Mouse (Mus musculus) megakaryocyte, embryonic 14.5 days (primary cell): ENCODE data around the gene Fastkd3. TPM values are rescaled to one million over a fixed set of nuclear protein-coding genes. Genes with fewer than 3 reads are reported as not detected.
A peak's percentile ranks its signal among the peaks of the same experiment; 100 is the strongest.

ENCODE experiments used
- H3K27me3 ChIP-seq: replicated peaks from 2 replicates; pipeline ENCODE3; 2012; ENCODE audit warnings: inconsistent platforms
- H3K36me3 ChIP-seq: replicated peaks from 2 replicates; pipeline ENCODE3; 2012; ENCODE audit warnings: low read length, inconsistent platforms, mixed read lengths
- H3K4me1 ChIP-seq: 2 replicates; pipeline ENCODE4 v1.6.1; 2012; ENCODE audit warnings: inconsistent platforms
- H3K4me3 ChIP-seq: replicated peaks from 2 replicates; pipeline ENCODE3; 2012; ENCODE audit warnings: moderate library complexity, mild to moderate bottlenecking, inconsistent platforms
- H3K9me3 ChIP-seq: 2 replicates; pipeline ENCODE4 v1.6.1; 2012; ENCODE audit warnings: inconsistent platforms
- FLI1 ChIP-seq: IDR thresholded peaks from 2 replicates; pipeline ENCODE4 v1.6.1; 2012; ENCODE audit warnings: low read length, inconsistent platforms, mixed read lengths
- GATA1 ChIP-seq: IDR thresholded peaks from 3 replicates; pipeline ENCODE4 v1.6.1; 2012; ENCODE audit warnings: mixed read lengths, low read length, inconsistent platforms, borderline replicate concordance
- polyA plus RNA-seq: library from polyadenylated mRNA; stranded (reverse); fragments of >175 nt; gene quantifications from 2 replicates; pipeline ENCODE4 v1.2.3, GENCODE M21; 2012; ENCODE audit warnings: low replicate concordance; ENCODE audit not compliant: insufficient read depth

Gene Fastkd3
- polyA plus RNA-seq, 1 experiment = 0.28 TPM

DNA sequence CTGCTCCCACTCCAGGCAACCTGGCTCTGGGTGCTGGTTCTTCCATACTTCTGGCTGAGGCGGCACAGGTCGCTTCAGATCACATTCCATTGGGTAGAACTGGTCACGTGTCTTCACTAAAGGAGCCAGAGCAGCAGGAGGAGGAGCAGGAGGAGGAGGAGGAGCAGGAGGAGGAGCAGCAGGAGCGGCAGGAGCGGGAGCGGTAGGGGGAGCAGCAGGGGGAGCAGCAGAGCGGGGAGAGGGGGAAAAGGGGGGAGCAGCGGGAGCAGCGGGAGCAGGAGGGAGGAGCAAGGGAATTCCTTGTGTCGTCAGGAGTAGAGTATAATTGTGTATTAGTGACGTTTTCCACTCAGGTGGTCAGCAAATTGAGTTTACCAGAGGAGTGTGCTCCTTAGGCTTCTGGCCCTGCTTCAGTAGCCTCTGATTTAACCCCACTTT, 23.7 kb downstream of the Fastkd3 start:
- Histone ChIP-seq H3K4me3 (peak overlapping the region; percentile 78), H3K9me3 (peaks cover 7% of the 10 kb centered on the region), H3K36me3 (no peaks in the 10 kb centered on the region), H3K4me1 (no peaks in the 10 kb centered on the region), H3K27me3 (peaks cover 4% of the 10 kb centered on the region)
- TF ChIP-seq FLI1 (no peak), GATA1 (no peak)

GRCm38 (mm10) chr13:68607652-68608405, 25.8 kb downstream of the Fastkd3 start:
- Histone ChIP-seq H3K4me3 (peak overlapping the region; percentile 31), H3K27me3 (peaks cover 2% of the 10 kb centered on the region), H3K4me1 (no peaks in the 10 kb centered on the region), H3K36me3 (no peaks in the 10 kb centered on the region), H3K9me3 (peaks cover 11% of the 10 kb centered on the region)
- TF ChIP-seq FLI1 (no peak), GATA1 (no peak)

DNA sequence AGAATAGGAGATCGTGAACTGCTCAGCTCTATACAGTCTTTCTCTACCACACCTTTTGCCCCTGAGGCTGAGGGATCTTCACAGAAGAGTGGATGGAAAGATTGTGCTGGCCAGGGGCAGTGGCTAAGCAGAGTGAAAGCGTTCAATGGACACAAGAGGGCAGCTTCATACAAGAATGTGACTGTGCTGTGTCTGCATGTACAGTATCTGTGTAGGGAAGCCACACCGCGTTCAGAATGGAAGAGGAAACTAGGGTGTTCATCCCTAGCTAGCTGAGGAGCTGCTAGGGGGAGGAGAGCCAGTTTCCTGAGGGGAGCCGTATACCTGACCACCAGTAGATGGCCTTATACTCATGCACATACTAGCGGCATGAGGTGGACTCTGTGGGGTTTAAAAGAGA, 40.8 kb downstream of the Fastkd3 start:
- H3K27me3 ChIP-seq = no peaks in the 10 kb centered on the region
- no peaks in the 10 kb centered on the region for H3K4me1 ChIP-seq
- no peak overlapping the region for H3K4me3 ChIP-seq
- H3K9me3 ChIP-seq = peaks cover 21% of the 10 kb centered on the region
- TF ChIP-seq FLI1 (no peak), GATA1 (no peak)
- no peaks in the 10 kb centered on the region for H3K36me3 ChIP-seq

- H3K4me3 ChIP-seq = no peak overlapping the region
- TF ChIP-seq FLI1 (no peak), GATA1 (no peak)
- peaks cover 44% of the 10 kb centered on the region for H3K9me3 ChIP-seq
- H3K36me3 ChIP-seq = no peaks in the 10 kb centered on the region
- no peaks in the 10 kb centered on the region for H3K4me1 ChIP-seq
- no peaks in the 10 kb centered on the region for H3K27me3 ChIP-seq
Observed at GRCm38 (mm10) chr13:68627041-68627440, 45.0 kb downstream of the Fastkd3 start.

Other genes starting within 250 kb of the Fastkd3 start
- 2.5 and 4.9 TPM in 2 replicates for gene Mtrr, start 85 bp upstream of the Fastkd3 start, polyA plus RNA-seq
- gene 1700001L19Rik, start 15.2 kb downstream of the Fastkd3 start, polyA plus RNA-seq = not detected in 2 replicates